Mouse (Mus musculus) heart, postnatal 14 days (tissue): ENCODE measurements around the gene Gm10803. TPM values are rescaled to one million over a fixed set of nuclear protein-coding genes. Genes with fewer than 3 reads are reported as not detected.
A peak's percentile ranks its signal among the peaks of the same experiment; 100 is the strongest.
"Not testable (repeated sequence)": the region's sequence is repeated elsewhere in the genome, so short reads cannot be mapped to it uniquely, and the experiment has no call there.

Source experiments
- DNase-seq, 2 experiments: peaks; one replicate each; pipeline ENCODE4 v3.0.0; 2021 to 2022
- intact Hi-C: fragments of 180-260 bp; cut with DNase I; formaldehyde crosslinking; loops from one replicate; pipeline ENCODE4 v1.15.1; 2025
- long read RNA-seq, 2 experiments: library from polyadenylated mRNA; stranded (forward); transcript quantifications; one replicate each; pipeline ENCODE4 v2.0.0; 2021
- total RNA-seq, 2 experiments: library from RNA; stranded (reverse); gene quantifications; 2 replicates each; pipeline ENCODE4 v1.2.3; 2021

Gm10803 gene
- not detected for total RNA-seq
- long read RNA-seq, experiment 1 = 0 reads
- long read RNA-seq, experiment 2 = 0 reads

- intact Hi-C loops = not testable (repeated sequence)
Observed at GRCm38 (mm10) chr2:93560268-93560667, at the start of gene Gm10803. Gene Gm10803 (plus strand): TSS chr2:93560568.

GRCm38 (mm10) chr2:93510839-93511238, 49.5 kb upstream of the Gm10803 start:
- DNase-seq = no peak
- intact Hi-C loops = no loop called here

More at GRCm38 (mm10) chr2:93560268-93560667, at the start of gene Gm10803:
- not testable (repeated sequence) for DNase-seq

- intact Hi-C loops = no loop called here
- no peak for DNase-seq
Observed at GRCm38 (mm10) chr2:93512130-93512529, 48.2 kb upstream of the Gm10803 start.

GRCm38 (mm10) chr2:93515246-93515645, 45.1 kb upstream of the Gm10803 start:
- intact Hi-C loops = no loop called here

GRCm38 (mm10) chr2:93521042-93521441, 39.3 kb upstream of the Gm10803 start:
- intact Hi-C loops = no loop called here

More at GRCm38 (mm10) chr2:93515246-93515645, 45.1 kb upstream of the Gm10803 start:
- DNase-seq = no peak

GRCm38 (mm10) chr2:93521571-93521970, 38.8 kb upstream of the Gm10803 start:
- intact Hi-C loops = no loop called here
- no peak for DNase-seq

More at GRCm38 (mm10) chr2:93521042-93521441, 39.3 kb upstream of the Gm10803 start:
- DNase-seq = peak; percentile 16 to 29

GRCm38 (mm10) chr2:93522005-93522404, 38.4 kb upstream of the Gm10803 start:
- intact Hi-C loops = no loop called here
- no peak for DNase-seq

- intact Hi-C loops = no loop called here
- DNase-seq = no peak
Observed at GRCm38 (mm10) chr2:93525033-93525762, 35.2 kb upstream of the Gm10803 start.

GRCm38 (mm10) chr2:93529602-93530001, 30.8 kb upstream of the Gm10803 start:
- DNase-seq = peak in 1 of 2 experiments; percentile 24
- intact Hi-C loops = no loop called here

GRCm38 (mm10) chr2:93533891-93534290, 26.5 kb upstream of the Gm10803 start:
- no peak for DNase-seq
- intact Hi-C loops = no loop called here

- intact Hi-C loops = no loop called here
- DNase-seq = no peak
Observed at GRCm38 (mm10) chr2:93537385-93537967, 22.9 kb upstream of the Gm10803 start.

- intact Hi-C loops = no loop called here
- DNase-seq = no peak
Observed at GRCm38 (mm10) chr2:93538140-93538539, 22.2 kb upstream of the Gm10803 start.

GRCm38 (mm10) chr2:93541771-93542170, 18.6 kb upstream of the Gm10803 start:
- intact Hi-C loops = no loop called here
- DNase-seq = no peak

GRCm38 (mm10) chr2:93552676-93553521, 7.5 kb upstream of the Gm10803 start:
- DNase-seq = no peak
- intact Hi-C loops = no loop called here

GRCm38 (mm10) chr2:93553905-93554304, 6.5 kb upstream of the Gm10803 start:
- intact Hi-C loops = no loop called here
- DNase-seq = no peak

GRCm38 (mm10) chr2:93565647-93566046, 5.3 kb downstream of the Gm10803 start:
- DNase-seq = no peak
- intact Hi-C loops = no loop called here

- intact Hi-C loops = no loop called here
- peak; percentile 77 to 79 for DNase-seq
Observed at GRCm38 (mm10) chr2:93567675-93568074, 7.3 kb downstream of the Gm10803 start.

- intact Hi-C loops = no loop called here
- DNase-seq = peak in 1 of 2 experiments; percentile 10
Observed at GRCm38 (mm10) chr2:93572565-93572964, 12.2 kb downstream of the Gm10803 start.

GRCm38 (mm10) chr2:93581271-93581670, 20.9 kb downstream of the Gm10803 start:
- DNase-seq = no peak
- intact Hi-C loops = no loop called here

- intact Hi-C loops = no loop called here
- no peak for DNase-seq
Observed at GRCm38 (mm10) chr2:93585821-93586220, 25.5 kb downstream of the Gm10803 start.

- no peak for DNase-seq
- intact Hi-C loops = no loop called here
Observed at GRCm38 (mm10) chr2:93587446-93587845, 27.1 kb downstream of the Gm10803 start.
